Mouse (Mus musculus): Measurements from ENCODE around the gene Eln. TPM values are rescaled to one million over a fixed set of nuclear protein-coding genes. Genes with fewer than 3 reads are reported as not detected.

The Eln gene
- total RNA-seq, 4 experiments from 2014 or later, result 10.1 to 14.5 (median 13.5) TPM

DNA sequence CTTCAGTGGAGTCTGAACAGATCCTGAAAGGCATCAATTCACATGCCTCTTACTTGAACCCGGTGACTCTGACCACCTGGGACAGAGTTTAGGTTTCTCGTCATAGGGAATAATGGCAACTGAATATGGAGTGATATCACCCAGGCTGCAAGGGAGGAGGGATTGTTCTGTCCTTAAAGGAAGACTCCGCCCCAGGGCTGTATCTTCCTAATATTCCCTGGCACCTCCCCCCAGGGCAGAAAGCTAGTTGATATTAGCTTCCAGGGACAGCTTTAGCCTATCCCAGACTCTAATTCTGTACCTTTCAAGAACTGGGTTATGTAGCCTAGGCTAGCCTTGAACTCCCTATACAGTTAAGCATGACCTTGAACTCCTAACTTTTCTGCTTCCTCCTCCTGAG lies 2.1 kb downstream of the Eln start:
- DNase-seq (ENCODE audit: low spot score in 2 of 2), result no peak

- DNase-seq (ENCODE audit: low spot score in 2 of 2), result no peak
Observed at GRCm38 (mm10) chr5:134743991-134744390, 3.1 kb downstream of the Eln start.

DNA sequence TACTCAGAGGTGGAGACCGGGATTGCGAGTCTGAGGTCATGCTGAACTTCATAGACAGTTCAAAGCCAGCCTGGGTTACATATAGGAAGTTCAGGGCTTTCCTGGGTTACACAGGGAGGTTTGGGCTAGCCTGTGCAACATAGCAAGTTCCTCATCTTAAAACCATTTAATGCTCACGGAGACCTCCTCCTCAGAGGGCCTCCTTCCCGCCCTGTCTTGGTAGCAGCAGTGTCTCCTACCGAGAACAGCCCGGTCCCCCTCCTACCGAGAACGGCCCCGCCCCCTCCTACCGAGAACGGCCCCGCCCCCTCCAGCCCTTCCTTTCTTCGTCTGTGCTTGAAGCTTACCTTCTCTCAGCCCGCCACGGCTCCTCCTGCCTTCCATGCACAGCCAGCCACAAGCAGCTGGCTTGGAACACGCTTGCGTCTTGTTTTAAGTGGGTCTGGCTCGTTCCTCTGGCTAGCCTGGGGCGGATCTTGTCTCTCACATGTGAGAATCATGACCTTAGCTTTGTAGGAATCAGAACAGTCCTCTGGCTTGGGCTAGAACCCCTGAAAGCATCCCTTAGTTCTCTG lies 4.8 kb downstream of the Eln start:
- DNase-seq (ENCODE audit: low spot score in 2 of 2), result no peak

- no peak for DNase-seq (ENCODE audit: low spot score in 2 of 2)
Observed at GRCm38 (mm10) chr5:134740501-134741341, 6.4 kb downstream of the Eln start.

- DNase-seq (ENCODE audit: low spot score in 2 of 2), result no peak
Observed at GRCm38 (mm10) chr5:134739951-134740350, 7.2 kb downstream of the Eln start.

GRCm38 (mm10) chr5:134734920-134735319 lies 12.2 kb downstream of the Eln start:
- no peak for DNase-seq (ENCODE audit: low spot score in 2 of 2)

DNA sequence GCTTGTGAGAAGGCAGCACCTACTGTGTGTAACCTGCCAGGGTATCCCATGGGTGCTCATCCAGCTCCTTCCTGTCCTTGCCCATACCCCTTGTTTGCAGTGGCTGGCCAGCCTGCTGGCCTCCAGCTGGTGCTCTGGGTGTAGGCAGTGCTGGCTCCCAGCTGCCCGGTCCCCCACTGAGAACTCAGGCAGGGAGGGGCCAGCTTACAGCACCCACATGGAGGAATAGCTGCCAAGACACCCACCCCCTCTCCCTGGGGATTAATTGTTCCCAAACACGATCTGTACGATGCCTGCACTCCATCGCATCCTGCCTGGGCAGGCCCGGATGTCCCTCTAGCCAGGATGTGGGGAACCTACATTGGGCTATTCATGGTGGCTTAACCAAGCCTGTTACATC lies 13.1 kb downstream of the Eln start:
- DNase-seq (ENCODE audit: low spot score in 2 of 2), result peak; percentile 21 to 55

- DNase-seq (ENCODE audit: low spot score in 2 of 2), result no peak
Observed at GRCm38 (mm10) chr5:134733241-134733640, 13.9 kb downstream of the Eln start.

DNA sequence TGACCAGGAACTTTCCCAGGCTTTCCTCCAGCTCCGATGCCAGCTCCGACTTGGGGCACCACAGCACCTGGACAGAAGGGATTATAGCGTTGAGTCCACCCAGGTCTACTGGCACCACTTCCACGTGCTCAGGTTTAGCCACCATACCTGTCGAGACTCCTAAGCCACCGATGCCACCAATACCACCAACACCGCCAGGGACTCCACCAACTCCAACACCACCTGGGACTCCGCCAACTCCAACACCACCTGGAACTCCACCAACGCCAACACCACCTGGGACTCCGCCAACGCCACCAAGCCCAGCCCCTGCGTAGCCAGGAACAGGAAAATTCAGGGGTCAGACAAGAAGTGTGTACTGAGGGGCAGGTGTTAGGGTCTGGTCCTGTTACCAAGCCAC lies 18.0 kb downstream of the Eln start:
- DNase-seq (ENCODE audit: low spot score in 2 of 2), result no peak

GRCm38 (mm10) chr5:134728535-134728934 lies 18.6 kb downstream of the Eln start:
- no peak for DNase-seq (ENCODE audit: low spot score in 2 of 2)

DNA sequence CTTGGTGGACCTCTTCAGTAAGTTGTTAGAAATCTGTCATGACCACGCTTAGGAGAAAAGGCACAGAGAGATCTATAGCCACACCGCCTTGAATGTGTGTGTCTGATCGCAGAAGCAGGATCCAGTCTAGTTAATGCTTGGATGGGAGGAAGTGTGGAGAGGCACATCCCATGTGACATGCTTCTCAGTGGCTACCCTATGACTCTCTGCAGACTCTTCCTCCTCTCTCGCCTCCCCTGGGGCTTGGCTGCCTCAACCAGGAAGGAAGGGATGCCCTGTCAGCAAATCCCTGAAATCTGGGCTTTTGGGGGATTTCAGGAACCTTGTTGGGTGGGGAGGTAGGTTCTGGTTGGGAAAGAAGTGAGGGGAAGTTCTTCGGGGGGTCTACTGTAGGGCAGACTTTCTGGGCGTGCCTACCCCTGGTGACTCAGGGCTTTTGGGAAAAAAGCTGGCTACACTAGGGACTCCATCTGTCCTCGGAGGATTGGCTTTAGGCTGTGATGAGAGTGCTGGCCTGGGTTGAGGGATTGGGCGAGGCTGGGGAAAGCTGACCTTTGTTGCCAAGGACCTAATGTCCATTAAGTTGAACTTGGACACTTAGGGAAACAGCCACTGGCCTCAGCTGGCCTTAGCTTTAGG lies 20.0 kb downstream of the Eln start:
- no peak for DNase-seq (ENCODE audit: low spot score in 2 of 2)

- no peak for DNase-seq (ENCODE audit: low spot score in 2 of 2)
Observed at GRCm38 (mm10) chr5:134725299-134725698, 21.8 kb downstream of the Eln start.

DNA sequence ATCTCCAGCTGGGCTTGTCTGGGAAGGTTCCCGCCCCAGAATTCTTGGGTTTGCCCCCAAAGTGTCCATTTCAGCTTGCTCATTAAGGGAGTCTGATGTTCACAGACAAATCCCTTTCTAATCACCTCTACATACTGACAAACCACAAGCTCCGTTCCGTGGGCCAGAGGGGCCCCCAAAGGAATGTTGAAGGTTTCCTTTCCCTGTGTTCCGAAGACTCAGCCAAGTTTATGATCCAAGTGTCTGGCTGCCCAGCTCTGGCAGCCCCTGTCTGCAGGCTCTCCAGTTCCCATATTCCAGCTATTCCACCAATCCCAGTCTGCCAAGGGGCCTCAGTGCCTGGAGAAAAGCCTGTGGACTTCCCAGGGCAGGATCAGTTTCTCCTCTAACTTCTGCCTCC lies 27.1 kb downstream of the Eln start:
- DNase-seq (ENCODE audit: low spot score in 2 of 2), result no peak

DNA sequence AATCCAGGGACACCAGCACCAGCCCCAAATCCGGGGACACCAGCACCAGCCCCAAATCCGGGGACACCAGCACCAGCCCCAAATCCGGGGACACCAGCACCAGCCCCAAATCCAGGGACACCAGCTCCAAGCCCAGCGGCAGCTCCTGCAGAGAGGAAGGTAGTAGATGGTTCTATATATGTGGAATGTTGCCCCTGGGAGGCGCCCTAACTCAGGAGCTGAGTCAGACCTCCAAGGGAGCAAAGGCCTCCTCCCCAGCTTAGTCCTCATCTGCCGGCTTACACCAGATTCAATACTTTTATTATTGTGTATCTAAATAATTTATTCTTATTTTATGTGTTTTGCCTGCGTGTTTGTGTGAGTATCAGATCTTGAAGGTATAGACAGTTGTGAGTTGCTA lies 36.0 kb downstream of the Eln start:
- no peak for DNase-seq (ENCODE audit: low spot score in 2 of 2)

DNA sequence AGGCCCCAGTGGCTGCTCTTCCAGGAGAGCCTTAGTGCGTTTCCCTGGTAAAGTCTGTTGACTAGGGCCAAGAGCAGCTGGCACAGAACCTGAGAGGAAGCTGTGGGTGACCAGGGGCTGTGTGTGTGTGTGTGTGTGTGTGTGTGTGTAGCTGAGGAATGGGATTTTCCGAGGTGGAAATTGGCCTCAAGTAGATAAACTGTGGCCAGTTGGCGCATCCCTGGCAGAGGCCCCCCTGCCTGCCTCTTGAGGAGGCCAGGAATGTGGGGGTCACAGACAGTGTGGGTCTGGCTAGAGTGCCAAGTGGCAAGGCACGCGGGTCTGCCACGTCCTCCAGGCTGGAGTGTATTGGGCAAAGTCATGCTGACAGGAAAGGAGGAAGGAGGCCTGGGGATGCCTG lies 37.8 kb downstream of the Eln start:
- DNase-seq (ENCODE audit: low spot score in 2 of 2), result no peak

- peak; percentile 34 to 74 for DNase-seq (ENCODE audit: low spot score in 2 of 2)
Observed at GRCm38 (mm10) chr5:134704157-134704556, 43.0 kb downstream of the Eln start.

DNA sequence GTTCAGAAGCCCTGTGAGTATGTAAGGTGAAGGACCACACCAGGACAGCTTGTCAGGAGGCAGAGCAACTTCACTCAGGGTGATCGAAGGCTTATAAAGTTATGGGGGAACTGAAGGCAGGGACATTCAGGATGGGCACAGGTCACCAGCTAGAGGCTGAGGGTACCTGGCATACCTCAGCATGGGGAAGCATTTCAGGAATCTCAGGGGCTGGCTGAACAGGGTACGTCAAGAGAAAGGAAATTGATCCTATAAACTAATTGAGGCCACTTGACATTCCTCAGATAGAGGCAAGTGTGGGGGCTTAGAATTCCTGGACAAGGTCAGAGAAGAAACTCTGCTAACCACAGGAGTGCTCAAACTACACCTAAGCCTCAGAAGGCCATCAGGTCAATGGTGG lies 51.6 kb downstream of the Eln start:
- no peak for DNase-seq (ENCODE audit: low spot score in 2 of 2)

DNA sequence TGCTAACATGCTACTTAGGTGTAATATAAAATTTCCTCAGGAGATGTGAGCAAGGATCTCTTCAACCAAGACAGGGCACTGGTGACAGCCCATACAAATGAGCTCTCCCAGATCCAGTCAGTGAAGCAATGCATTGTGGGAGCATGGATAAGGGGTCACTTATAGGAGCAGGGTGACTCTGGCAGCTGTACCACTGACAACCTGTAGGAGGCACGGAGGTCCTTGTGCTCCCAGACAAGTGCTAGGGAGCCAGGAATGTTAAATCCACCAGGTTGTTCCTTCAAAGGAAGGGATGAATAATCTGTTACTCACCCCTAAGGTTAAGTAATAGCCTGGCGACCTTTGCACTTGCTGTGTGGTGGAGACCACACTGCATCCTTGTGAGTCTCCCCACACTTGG lies 52.0 kb downstream of the Eln start:
- no peak for DNase-seq (ENCODE audit: low spot score in 2 of 2)

- DNase-seq (ENCODE audit: low spot score in 2 of 2), result no peak
Observed at GRCm38 (mm10) chr5:134692704-134693103, 54.4 kb downstream of the Eln start.

- peak; percentile 98 to 99 for DNase-seq (ENCODE audit: low spot score in 2 of 2)
Observed at GRCm38 (mm10) chr5:134688718-134689284, 58.3 kb downstream of the Eln start.

DNA sequence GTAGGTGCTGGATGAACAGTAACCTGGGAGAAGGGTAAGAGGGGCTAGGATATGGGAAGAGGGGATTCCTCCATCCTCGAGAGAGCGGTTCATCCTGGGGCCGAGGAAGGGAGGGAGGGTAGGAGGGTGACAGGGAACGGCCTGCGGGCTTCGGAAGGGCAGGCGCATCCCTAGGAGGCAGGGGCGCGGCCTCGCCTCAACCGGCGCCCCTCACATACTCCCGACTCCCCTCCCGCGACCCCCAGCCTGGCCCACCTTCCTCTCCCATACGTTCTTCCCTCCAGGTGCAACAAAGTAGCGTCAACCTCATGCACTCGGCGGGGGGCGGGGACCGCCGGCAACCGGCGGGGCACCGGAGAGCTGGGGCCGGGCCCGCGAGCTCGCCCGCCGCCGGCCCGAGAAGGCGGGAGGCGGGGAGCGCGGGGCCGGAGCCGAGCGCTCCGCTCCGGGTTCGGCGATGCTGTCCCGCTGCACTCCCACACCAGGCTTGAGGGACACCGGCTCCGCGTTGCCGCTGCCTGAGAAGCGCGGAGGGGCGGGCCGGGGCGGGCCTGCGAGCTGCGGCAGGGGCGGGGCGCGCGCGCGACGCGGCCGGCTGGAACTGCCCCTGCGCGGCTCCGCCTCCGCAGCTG lies 58.9 kb downstream of the Eln start, which contains the start of gene Limk1:
Limk1 (minus strand) TSS at position 513 of the 632 bp plus-strand sequence.
- peak in 1 of 2 experiments; percentile 28 for DNase-seq (ENCODE audit: low spot score in 2 of 2)

GRCm38 (mm10) chr5:134687187-134687586 lies 59.9 kb downstream of the Eln start:
- no peak for DNase-seq (ENCODE audit: low spot score in 2 of 2)
